Mouse (Mus musculus): ENCODE measurements at regions not wholly inside any gene's neighbourhood (a gene's known extent, or its start where the extent isn't known, plus 50 kb on each side); places are given as distances from the start of the nearest gene placed in this dataset.

GRCm38 (mm10) chr7:50993707-50994106 lies 394.7 kb downstream of the 4933405O20Rik start:
- no peak for DNase-seq (ENCODE audit: low spot score)

- DNase-seq (ENCODE audit: low spot score) = no peak
These were observed 443.1 kb downstream of the 4933405O20Rik start for GRCm38 (mm10) chr7:51041899-51042667.

GRCm38 (mm10) chr7:51051496-51051895 lies 452.5 kb downstream of the 4933405O20Rik start:
- no peak for DNase-seq (ENCODE audit: low spot score)

- no peak for DNase-seq (ENCODE audit: low spot score)
These were observed 442.5 kb upstream of the Ano5 start for GRCm38 (mm10) chr7:51068376-51068775.

GRCm38 (mm10) chr7:51093774-51094173 lies 417.1 kb upstream of the Ano5 start:
- DNase-seq (ENCODE audit: low spot score) = no peak

- DNase-seq (ENCODE audit: low spot score) = no peak
These were observed 409.7 kb upstream of the Ano5 start for GRCm38 (mm10) chr7:51101166-51101565.

GRCm38 (mm10) chr7:51140796-51141195 lies 370.0 kb upstream of the Ano5 start:
- no peak for DNase-seq (ENCODE audit: low spot score)

GRCm38 (mm10) chr7:51175211-51175610 lies 335.6 kb upstream of the Ano5 start:
- DNase-seq (ENCODE audit: low spot score) = no peak

GRCm38 (mm10) chr7:51215487-51216232 lies 295.2 kb upstream of the Ano5 start:
- no peak for DNase-seq (ENCODE audit: low spot score)

GRCm38 (mm10) chr7:51216233-51216605 lies 294.6 kb upstream of the Ano5 start:
- no peak for DNase-seq (ENCODE audit: low spot score)

GRCm38 (mm10) chr7:51221351-51221750 lies 289.5 kb upstream of the Ano5 start:
- no peak for DNase-seq (ENCODE audit: low spot score)

- DNase-seq (ENCODE audit: low spot score) = no peak
These were observed 289.0 kb upstream of the Ano5 start for GRCm38 (mm10) chr7:51221806-51222205.

GRCm38 (mm10) chr7:51227136-51227535 lies 283.7 kb upstream of the Ano5 start:
- no peak for DNase-seq (ENCODE audit: low spot score)

GRCm38 (mm10) chr7:51234616-51235015 lies 276.2 kb upstream of the Ano5 start:
- DNase-seq (ENCODE audit: low spot score) = no peak

- no peak for DNase-seq (ENCODE audit: low spot score)
These were observed 263.1 kb upstream of the Ano5 start for GRCm38 (mm10) chr7:51247695-51248094.

- no peak for DNase-seq (ENCODE audit: low spot score)
These were observed 256.4 kb upstream of the Ano5 start for GRCm38 (mm10) chr7:51254461-51254860.

GRCm38 (mm10) chr7:51259160-51259831 lies 251.5 kb upstream of the Ano5 start:
- no peak for DNase-seq (ENCODE audit: low spot score)

GRCm38 (mm10) chr7:51264166-51264565 lies 246.7 kb upstream of the Ano5 start:
- DNase-seq (ENCODE audit: low spot score) = no peak

- DNase-seq (ENCODE audit: low spot score) = no peak
These were observed 244.9 kb upstream of the Ano5 start for GRCm38 (mm10) chr7:51265896-51266295.

- DNase-seq (ENCODE audit: low spot score) = no peak
These were observed 243.9 kb upstream of the Ano5 start for GRCm38 (mm10) chr7:51266879-51267278.

- no peak for DNase-seq (ENCODE audit: low spot score)
These were observed 242.1 kb upstream of the Ano5 start for GRCm38 (mm10) chr7:51268743-51269142.

- peak; percentile 8 for DNase-seq (ENCODE audit: low spot score)
These were observed 240.2 kb upstream of the Ano5 start for GRCm38 (mm10) chr7:51270531-51271090.

GRCm38 (mm10) chr7:51281470-51281869 lies 229.4 kb upstream of the Ano5 start:
- DNase-seq (ENCODE audit: low spot score) = no peak
